Mouse (Mus musculus) heart, postnatal 0 days (tissue): ENCODE data around the gene St3gal3.

ENCODE experiments used
- CTCF ChIP-seq: IDR thresholded peaks from 2 replicates; pipeline ENCODE4 v1.5.1; 2016; ENCODE audit warnings: antibody characterized with exemption, control low read depth, low read depth
- EP300 ChIP-seq: IDR thresholded peaks from 2 replicates; pipeline ENCODE4 v1.6.1; 2016; ENCODE audit warnings: antibody characterized with exemption, low read depth

- TF ChIP-seq CTCF, result no peak
- no peak for TF ChIP-seq EP300
Observed at GRCm38 (mm10) chr4:118039964-118040363, 94.8 kb downstream of the St3gal3 start.
